Mouse (Mus musculus) bone marrow macrophage, adult 2 months (primary cell): ENCODE data around the gene St3gal2.
"Not testable (repeated sequence)": the region's sequence is repeated elsewhere in the genome, so short reads cannot be mapped to it uniquely, and the experiment has no call there.

Experiments
- CTCF ChIP-seq: IDR thresholded peaks from 2 replicates; pipeline ENCODE4 v1.5.1; 2012; ENCODE audit warnings: low read depth, mild to moderate bottlenecking, low read length, moderate library complexity
- POLR2A ChIP-seq: IDR thresholded peaks from 2 replicates; pipeline ENCODE4 v1.6.1; 2012; ENCODE audit warnings: mild to moderate bottlenecking, low read depth, low read length, borderline replicate concordance

DNA sequence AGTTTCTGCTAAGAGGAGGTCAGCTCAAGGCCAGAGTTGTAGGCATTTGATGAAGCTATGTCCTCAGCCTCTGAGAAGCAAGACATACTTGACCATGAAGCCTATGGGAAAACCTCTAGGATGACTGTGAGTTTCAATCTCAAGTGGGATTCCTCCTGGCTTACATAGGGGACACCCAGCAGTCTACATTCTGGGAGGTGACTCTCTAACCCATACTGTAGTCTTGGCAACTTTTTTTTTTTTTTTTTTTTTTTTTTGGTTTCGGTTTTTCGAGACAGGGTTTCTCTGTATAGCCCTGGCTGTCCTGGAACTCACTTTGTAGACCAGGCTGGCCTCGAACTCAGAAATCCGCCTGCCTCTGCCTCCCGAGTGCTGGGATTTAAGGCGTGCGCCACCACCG, 9.9 kb downstream of the St3gal2 start:
- TF ChIP-seq CTCF, POLR2A: not testable (repeated sequence)
